Mouse (Mus musculus): ENCODE measurements at regions not wholly inside any gene's neighbourhood (a gene's known extent, or its start where the extent isn't known, plus 50 kb on each side); places are given as distances from the start of the nearest gene placed in this dataset.

- DNase-seq (ENCODE audit: low spot score in 2 of 2) = no peak
These were observed 518.8 kb upstream of the Atp11b start for GRCm38 (mm10) chr3:35235066-35235465.

- DNase-seq (ENCODE audit: low spot score in 2 of 2) = no peak
These were observed 518.1 kb upstream of the Atp11b start for GRCm38 (mm10) chr3:35235772-35236171.

- no peak for DNase-seq (ENCODE audit: low spot score in 2 of 2)
These were observed 516.6 kb upstream of the Atp11b start for GRCm38 (mm10) chr3:35237342-35237741.

GRCm38 (mm10) chr3:35242349-35242748, 511.6 kb upstream of the Atp11b start:
- DNase-seq (ENCODE audit: low spot score in 2 of 2) = no peak

GRCm38 (mm10) chr3:35242871-35243529, 510.9 kb upstream of the Atp11b start:
- no peak for DNase-seq (ENCODE audit: low spot score in 2 of 2)

- DNase-seq (ENCODE audit: low spot score in 2 of 2) = no peak
These were observed 508.9 kb upstream of the Atp11b start for GRCm38 (mm10) chr3:35245003-35245402.

GRCm38 (mm10) chr3:35245946-35246665, 507.8 kb upstream of the Atp11b start:
- no peak for DNase-seq (ENCODE audit: low spot score in 2 of 2)

GRCm38 (mm10) chr3:35249160-35249559, 504.7 kb upstream of the Atp11b start:
- DNase-seq (ENCODE audit: low spot score in 2 of 2) = no peak

- no peak for DNase-seq (ENCODE audit: low spot score in 2 of 2)
These were observed 503.7 kb upstream of the Atp11b start for GRCm38 (mm10) chr3:35250092-35250749.

GRCm38 (mm10) chr3:35253861-35254260, 500.0 kb upstream of the Atp11b start:
- no peak for DNase-seq (ENCODE audit: low spot score in 2 of 2)

- no peak for DNase-seq (ENCODE audit: low spot score in 2 of 2)
These were observed 493.0 kb upstream of the Atp11b start for GRCm38 (mm10) chr3:35260936-35261335.

- DNase-seq (ENCODE audit: low spot score in 2 of 2) = no peak
These were observed 485.0 kb upstream of the Atp11b start for GRCm38 (mm10) chr3:35268949-35269348.

- DNase-seq (ENCODE audit: low spot score in 2 of 2) = no peak
These were observed 483.7 kb upstream of the Atp11b start for GRCm38 (mm10) chr3:35269977-35270880.

GRCm38 (mm10) chr3:35273546-35273945, 480.4 kb upstream of the Atp11b start:
- no peak for DNase-seq (ENCODE audit: low spot score in 2 of 2)

GRCm38 (mm10) chr3:35280981-35281380, 472.9 kb upstream of the Atp11b start:
- no peak for DNase-seq (ENCODE audit: low spot score in 2 of 2)

- DNase-seq (ENCODE audit: low spot score in 2 of 2) = no peak
These were observed 471.8 kb upstream of the Atp11b start for GRCm38 (mm10) chr3:35282106-35282505.

GRCm38 (mm10) chr3:35294771-35295170, 459.1 kb upstream of the Atp11b start:
- DNase-seq (ENCODE audit: low spot score in 2 of 2) = no peak

GRCm38 (mm10) chr3:35295746-35296145, 458.2 kb upstream of the Atp11b start:
- DNase-seq (ENCODE audit: low spot score in 2 of 2) = no peak

- no peak for DNase-seq (ENCODE audit: low spot score in 2 of 2)
These were observed 454.9 kb upstream of the Atp11b start for GRCm38 (mm10) chr3:35299036-35299435.

GRCm38 (mm10) chr3:35306013-35306412, 447.9 kb upstream of the Atp11b start:
- DNase-seq (ENCODE audit: low spot score in 2 of 2) = no peak

- no peak for DNase-seq (ENCODE audit: low spot score in 2 of 2)
These were observed 439.7 kb upstream of the Atp11b start for GRCm38 (mm10) chr3:35314177-35314576.

GRCm38 (mm10) chr3:35315162-35315561, 438.7 kb upstream of the Atp11b start:
- no peak for DNase-seq (ENCODE audit: low spot score in 2 of 2)
